Mouse (Mus musculus) MEL (cell line): Measurements from ENCODE around the gene Ccdc106. TPM values are rescaled to one million over a fixed set of nuclear protein-coding genes. Genes with fewer than 3 reads are reported as not detected.

ENCODE experiments used
- DNase-seq: peaks from one replicate; pipeline ENCODE4 v3.0.0; 2011; ENCODE audit warnings: low read depth, low spot score
- H3K27ac ChIP-seq: 2 replicates; pipeline ENCODE4 v1.5.1; 2012; ENCODE audit warnings: low read depth, mild to moderate bottlenecking, control low read depth, low read length, moderate library complexity; ENCODE audit not compliant: control insufficient read depth
- H3K27me3 ChIP-seq, 2 experiments: fragments of 150-350 bp in 1 of 2; sonication (generic) in 1 of 2; 2 replicates each; pipeline ENCODE4 v1.6.1; 2012; ENCODE audit warnings: low read length in 2 of 2, mild to moderate bottlenecking in 2 of 2, improper control_type of control experiment in 1 of 2, moderate library complexity in 1 of 2; ENCODE audit not compliant: insufficient read depth in 2 of 2, control insufficient read depth in 1 of 2
- H3K36me3 ChIP-seq, 2 experiments: 2 replicates each; pipeline ENCODE4 v1.6.1; 2012 to 2014; ENCODE audit warnings: low read length in 2 of 2, improper control_type of control experiment in 1 of 2, inconsistent platforms in 1 of 2, mild to moderate bottlenecking in 1 of 2; ENCODE audit not compliant: insufficient read depth in 2 of 2, control insufficient read depth in 1 of 2
- H3K4me1 ChIP-seq, 2 experiments: fragments of 150-350 bp in 1 of 2; sonication (generic) in 1 of 2; 2 replicates each; pipeline ENCODE4 v1.6.1; 2012; ENCODE audit warnings: low read length in 2 of 2, improper control_type of control experiment in 1 of 2, mild to moderate bottlenecking in 1 of 2; ENCODE audit not compliant: insufficient read depth in 2 of 2, control insufficient read depth in 1 of 2
- H3K4me3 ChIP-seq, 2 experiments: fragments of 150-350 bp in 1 of 2; sonication (generic) in 1 of 2; 2 replicates each; pipeline ENCODE4 v1.5.1; 2012; ENCODE audit warnings: low read depth in 2 of 2, low read length in 2 of 2, mild to moderate bottlenecking in 2 of 2, moderate library complexity in 2 of 2, control low read depth in 1 of 2, improper control_type of control experiment in 1 of 2; ENCODE audit not compliant: control insufficient read depth in 1 of 2, insufficient read depth in 1 of 2
- H3K79me2 ChIP-seq: 2 replicates; pipeline ENCODE4 v1.6.1; 2012; ENCODE audit warnings: mild to moderate bottlenecking, low read length, moderate library complexity; ENCODE audit not compliant: control insufficient read depth, poor library complexity, insufficient read depth
- H3K9ac ChIP-seq: 2 replicates; pipeline ENCODE4 v1.6.1; 2012; ENCODE audit warnings: low read depth, mild to moderate bottlenecking, control low read depth, low read length, moderate library complexity; ENCODE audit not compliant: control insufficient read depth, poor library complexity, severe bottlenecking
- H3K9me3 ChIP-seq: fragments of 150-350 bp; sonication (generic); replicated peaks from 2 replicates; pipeline ENCODE4 v1.6.1; 2012; ENCODE audit warnings: mild to moderate bottlenecking, low read length, improper control_type of control experiment, moderate library complexity; ENCODE audit not compliant: insufficient read depth
- BHLHE40 ChIP-seq: IDR thresholded peaks from 2 replicates; pipeline ENCODE4 v1.6.1; 2012; ENCODE audit warnings: low read depth, mild to moderate bottlenecking, inconsistent platforms, low read length, improper control_type of control experiment, borderline replicate concordance
- CHD1 ChIP-seq: IDR thresholded peaks from 2 replicates; pipeline ENCODE4 v1.6.1; 2012; ENCODE audit warnings: low read depth, mild to moderate bottlenecking, inconsistent platforms, low read length, improper control_type of control experiment
- CHD2 ChIP-seq: IDR thresholded peaks from 2 replicates; pipeline ENCODE4 v1.6.1; 2011; ENCODE audit warnings: low read length, improper control_type of control experiment
- CTCF ChIP-seq, 3 experiments: IDR thresholded peaks in 2 of 3; conservative IDR thresholded peaks in 1 of 3; 2 replicates each; pipeline ENCODE4 v1.5.1; 2011 to 2012; ENCODE audit warnings: low read length in 3 of 3, low read depth in 2 of 3, mild to moderate bottlenecking in 2 of 3, improper control_type of control experiment in 1 of 3, inconsistent platforms in 1 of 3, mixed read lengths in 1 of 3, moderate library complexity in 1 of 3; ENCODE audit not compliant: control insufficient read depth in 1 of 3, insufficient read depth in 1 of 3, poor library complexity in 1 of 3, severe bottlenecking in 1 of 3
- EP300 ChIP-seq, 2 experiments: IDR thresholded peaks; 2 replicates each; pipeline ENCODE4 v1.6.1; 2011; ENCODE audit warnings: improper control_type of control experiment in 2 of 2, low read length in 2 of 2, low read depth in 1 of 2, mild to moderate bottlenecking in 1 of 2
- ETS1 ChIP-seq: IDR thresholded peaks from 2 replicates; pipeline ENCODE4 v1.6.1; 2012; ENCODE audit warnings: low read depth, mild to moderate bottlenecking, inconsistent platforms, low read length, improper control_type of control experiment, moderate library complexity
- GABPA ChIP-seq: IDR thresholded peaks from 2 replicates; pipeline ENCODE4 v1.6.1; 2012; ENCODE audit warnings: low read depth, mild to moderate bottlenecking, inconsistent platforms, low read length, improper control_type of control experiment, moderate library complexity
- HCFC1 ChIP-seq: IDR thresholded peaks from 2 replicates; pipeline ENCODE4 v1.6.1; 2012; ENCODE audit warnings: low read depth, mild to moderate bottlenecking, inconsistent platforms, low read length, improper control_type of control experiment, moderate library complexity
- JUND ChIP-seq: IDR thresholded peaks from 2 replicates; pipeline ENCODE4 v1.6.1; 2011; ENCODE audit warnings: low read depth, mild to moderate bottlenecking, improper control_type of control experiment, low read length
- KAT2A ChIP-seq: conservative IDR thresholded peaks from 2 replicates; pipeline ENCODE4 v1.6.1; 2012; ENCODE audit warnings: low read depth, low read length, improper control_type of control experiment, inconsistent platforms
- MAFK ChIP-seq: IDR thresholded peaks from 2 replicates; pipeline ENCODE4 v1.6.1; 2011; ENCODE audit warnings: low read depth, mild to moderate bottlenecking, low read length, improper control_type of control experiment, borderline replicate concordance
- MAX ChIP-seq: IDR thresholded peaks from 2 replicates; pipeline ENCODE4 v1.6.1; 2011; ENCODE audit warnings: low read length, improper control_type of control experiment
- MAZ ChIP-seq: IDR thresholded peaks from 2 replicates; pipeline ENCODE4 v1.6.1; 2012; ENCODE audit warnings: low read depth, mild to moderate bottlenecking, inconsistent platforms, low read length, improper control_type of control experiment
- MXI1 ChIP-seq: IDR thresholded peaks from 2 replicates; pipeline ENCODE4 v1.6.1; 2011; ENCODE audit warnings: mild to moderate bottlenecking, low read depth, low read length, improper control_type of control experiment
- MYB ChIP-seq: IDR thresholded peaks from 2 replicates; pipeline ENCODE4 v1.6.1; 2011; ENCODE audit warnings: mild to moderate bottlenecking, low read depth, low read length, improper control_type of control experiment
- NELFE ChIP-seq: IDR thresholded peaks from 2 replicates; pipeline ENCODE4 v1.6.1; 2011; ENCODE audit warnings: low read depth, low read length, improper control_type of control experiment
- POLR2A ChIP-seq, 2 experiments: IDR thresholded peaks; 2 replicates each; pipeline ENCODE4 v1.6.1; 2011 to 2012; ENCODE audit warnings: low read length in 2 of 2, mild to moderate bottlenecking in 2 of 2, control low read depth in 1 of 2, improper control_type of control experiment in 1 of 2, low read depth in 1 of 2, moderate library complexity in 1 of 2; ENCODE audit not compliant: control insufficient read depth in 1 of 2, insufficient read depth in 1 of 2, poor library complexity in 1 of 2
- POLR2AphosphoS2 ChIP-seq: IDR thresholded peaks from 2 replicates; pipeline ENCODE4 v1.6.1; 2011; ENCODE audit warnings: low read length, improper control_type of control experiment
- POLR2AphosphoS5 ChIP-seq: IDR thresholded peaks from 2 replicates; pipeline ENCODE4 v1.6.1; 2012; ENCODE audit warnings: low read depth, borderline replicate concordance, mild to moderate bottlenecking, inconsistent platforms, low read length, moderate library complexity, mixed read lengths
- RAD21 ChIP-seq: IDR thresholded peaks from 2 replicates; pipeline ENCODE4 v1.6.1; 2011; ENCODE audit warnings: mild to moderate bottlenecking, low read depth, low read length, improper control_type of control experiment
- SIN3A ChIP-seq: IDR thresholded peaks from 2 replicates; pipeline ENCODE4 v1.6.1; 2012; ENCODE audit warnings: low read length, improper control_type of control experiment, inconsistent platforms
- SMC3 ChIP-seq: IDR thresholded peaks from 2 replicates; pipeline ENCODE4 v1.6.1; 2011; ENCODE audit warnings: low read depth, low read length, improper control_type of control experiment
- TBP ChIP-seq: IDR thresholded peaks from 2 replicates; pipeline ENCODE4 v1.8.0; 2011; ENCODE audit warnings: low read depth, low read length, improper control_type of control experiment
- TCF12 ChIP-seq: IDR thresholded peaks from 2 replicates; pipeline ENCODE4 v1.6.1; 2014; ENCODE audit warnings: low read depth, mild to moderate bottlenecking, inconsistent platforms, low read length, improper control_type of control experiment, moderate library complexity
- UBTF ChIP-seq: IDR thresholded peaks from 2 replicates; pipeline ENCODE4 v1.6.1; 2012; ENCODE audit warnings: low read depth, mild to moderate bottlenecking, inconsistent platforms, low read length, improper control_type of control experiment, moderate library complexity, borderline replicate concordance; ENCODE audit not compliant: insufficient read depth
- USF1 ChIP-seq: IDR thresholded peaks from 2 replicates; pipeline ENCODE4 v1.6.1; 2014; ENCODE audit warnings: low read depth, mild to moderate bottlenecking, inconsistent platforms, low read length, improper control_type of control experiment, moderate library complexity
- ZC3H11A ChIP-seq: IDR thresholded peaks from 2 replicates; pipeline ENCODE4 v1.6.1; 2012; ENCODE audit warnings: low read depth, mild to moderate bottlenecking, inconsistent platforms, low read length, improper control_type of control experiment
- ZMIZ1 ChIP-seq: IDR thresholded peaks from 2 replicates; pipeline ENCODE4 v1.6.1; 2012; ENCODE audit warnings: low read depth, mild to moderate bottlenecking, inconsistent platforms, low read length, improper control_type of control experiment, moderate library complexity
- polyA plus RNA-seq, 2 experiments: library from polyadenylated mRNA; stranded (reverse) in 1 of 2; unstranded in 1 of 2; fragments of >175 nt in 1 of 2; fragments of >200 nt in 1 of 2; gene quantifications; 2 replicates each; pipeline versions ENCODE4 v1.2.1 to v1.2.4; 2012; ENCODE audit warnings: low replicate concordance in 2 of 2, low read depth in 1 of 2; ENCODE audit not compliant: insufficient read length in 2 of 2, insufficient read depth in 1 of 2, missing spikeins in 1 of 2
- total RNA-seq: library from RNA; depleted of rRNA; stranded (reverse); fragments of 300-350 nt; gene quantifications from 2 replicates; pipeline ENCODE4 v1.2.3, GENCODE M21; 2012

Gene Ccdc106
- total and polyA plus RNA-seq, 3 experiments = 0.50 to 0.82 TPM; not detected in 1

DNA sequence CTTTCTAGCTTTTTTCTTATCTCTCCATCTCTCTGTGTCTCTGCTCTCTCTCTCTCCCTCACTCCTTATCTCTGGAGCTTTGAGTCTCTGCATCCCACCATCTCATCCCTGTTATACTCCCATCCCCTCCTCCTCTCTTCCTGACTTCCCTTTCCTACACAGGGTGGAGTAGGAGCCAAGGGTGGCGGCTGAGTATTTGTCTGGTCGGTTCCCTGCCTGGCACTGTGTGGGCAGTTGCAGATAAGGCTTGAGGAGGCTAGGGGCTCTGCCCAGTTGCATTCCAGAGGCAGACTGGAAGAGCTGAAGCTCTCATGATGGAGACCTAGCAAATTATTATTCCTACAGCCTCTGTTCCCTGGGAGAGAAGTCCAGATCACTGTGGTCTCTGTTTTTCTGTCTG is 32.1 kb upstream of the Ccdc106 start:
- no peak overlapping the region for H3K4me3 ChIP-seq
- H3K9ac ChIP-seq = no peak overlapping the region
- H3K27me3 ChIP-seq = no peaks in the 10 kb centered on the region; a peak in 1 of 4 replicates
- H3K27ac ChIP-seq = no peak overlapping the region
- no peaks in the 10 kb centered on the region for H3K4me1 ChIP-seq
- H3K36me3 ChIP-seq = no peaks in the 10 kb centered on the region
- TF ChIP-seq ETS1 = no peak
- no peak for TF ChIP-seq MAFK
- no peak for TF ChIP-seq ZMIZ1
- TF ChIP-seq HCFC1 = no peak
- TF ChIP-seq CTCF (IDR thresholded peaks at IDR 0.05 in 2 of 3, conservative IDR thresholded peaks at IDR 0.05 in 1 of 3; ENCODE audit: control insufficient read depth in 1 of 3, insufficient read depth in 1 of 3, low read depth in 2 of 3, low read length in 3 of 3, poor library complexity in 1 of 3, severe bottlenecking in 1 of 3) = no peak
- no peak for TF ChIP-seq TCF12
- no peak for TF ChIP-seq KAT2A
- TF ChIP-seq RAD21 = no peak
- TF ChIP-seq JUND = no peak
- TF ChIP-seq NELFE = no peak
- TF ChIP-seq POLR2A (IDR thresholded peaks at IDR 0.05; ENCODE audit: control insufficient read depth in 1 of 2, insufficient read depth in 1 of 2, low read depth in 1 of 2, low read length in 2 of 2, poor library complexity in 1 of 2) = no peak
- TF ChIP-seq TBP = no peak
- TF ChIP-seq UBTF = no peak
- no peak for TF ChIP-seq MYB
- H3K9me3 ChIP-seq = no peaks in the 10 kb centered on the region
- no peak for DNase-seq
- no peaks in the 10 kb centered on the region for H3K79me2 ChIP-seq

DNA sequence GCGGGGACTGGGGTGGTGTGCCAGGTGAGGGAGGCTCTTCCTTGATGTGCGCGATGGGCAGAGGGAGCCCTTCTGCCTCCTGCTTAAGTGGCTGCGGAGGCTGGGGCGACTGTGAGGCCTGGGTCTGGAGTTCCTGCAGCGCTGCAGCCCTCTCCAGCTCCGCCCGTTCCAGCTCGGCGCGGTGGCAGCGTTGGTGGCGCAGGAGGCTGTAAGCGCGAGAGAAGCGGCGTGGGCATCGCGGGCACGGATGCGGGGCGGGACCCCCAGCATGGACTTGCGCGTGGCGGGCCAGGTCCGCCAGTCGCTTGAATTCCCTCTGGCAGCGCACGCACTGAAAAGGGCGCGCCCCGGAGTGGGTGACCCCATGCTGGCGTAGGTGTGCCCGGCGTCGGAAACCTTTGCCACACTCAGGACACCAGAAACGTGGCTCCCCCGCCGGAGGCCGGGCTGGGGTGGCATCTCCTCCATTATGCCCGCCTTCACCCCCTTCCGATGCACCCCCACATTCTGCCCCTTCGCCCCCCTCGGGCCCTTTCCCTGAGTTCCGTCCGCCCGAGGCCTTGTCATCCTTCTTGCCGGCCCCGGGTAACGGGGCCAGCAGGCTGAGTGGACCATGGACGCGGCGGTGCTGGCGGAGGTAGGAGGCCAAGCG is 26.9 kb upstream of the Ccdc106 start:
- TF ChIP-seq POLR2A (IDR thresholded peaks at IDR 0.05; ENCODE audit: control insufficient read depth in 1 of 2, insufficient read depth in 1 of 2, low read depth in 1 of 2, low read length in 2 of 2, poor library complexity in 1 of 2) (no peak), MAZ (no peak), USF1 (no peak), BHLHE40 (no peak), GABPA (no peak), POLR2AphosphoS2 (no peak), SMC3 (no peak), EP300 (IDR thresholded peaks at IDR 0.05; ENCODE audit: low read depth in 1 of 2, low read length in 2 of 2) (no peak), CHD2 (no peak), MXI1 (no peak), ZC3H11A (no peak), JUND (no peak), ZMIZ1 (no peak), CHD1 (no peak), HCFC1 (no peak), POLR2AphosphoS5 (no peak), SIN3A (no peak), MAX (no peak)
- TF ChIP-seq, all 39 proteins: peak for 0
- no peak for DNase-seq
- H3K9ac ChIP-seq = no peak overlapping the region
- H3K79me2 ChIP-seq = no peaks in the 10 kb centered on the region
- no peaks in the 10 kb centered on the region; a peak in 1 of 4 replicates for H3K4me1 ChIP-seq
- H3K27me3 ChIP-seq = no peaks in the 10 kb centered on the region; a peak in 1 of 4 replicates
- no peaks in the 10 kb centered on the region for H3K9me3 ChIP-seq
- H3K27ac ChIP-seq = no peak overlapping the region
- H3K4me3 ChIP-seq = no peak overlapping the region
- H3K36me3 ChIP-seq = no peaks in the 10 kb centered on the region
